Mouse (Mus musculus): ENCODE measurements at regions not wholly inside any gene's neighbourhood (a gene's known extent, or its start where the extent isn't known, plus 50 kb on each side); places are given as distances from the start of the nearest gene placed in this dataset.
"Not testable (repeated sequence)": the region's sequence is repeated elsewhere in the genome, so short reads cannot be mapped to it uniquely, and the experiment has no call there.

DNA sequence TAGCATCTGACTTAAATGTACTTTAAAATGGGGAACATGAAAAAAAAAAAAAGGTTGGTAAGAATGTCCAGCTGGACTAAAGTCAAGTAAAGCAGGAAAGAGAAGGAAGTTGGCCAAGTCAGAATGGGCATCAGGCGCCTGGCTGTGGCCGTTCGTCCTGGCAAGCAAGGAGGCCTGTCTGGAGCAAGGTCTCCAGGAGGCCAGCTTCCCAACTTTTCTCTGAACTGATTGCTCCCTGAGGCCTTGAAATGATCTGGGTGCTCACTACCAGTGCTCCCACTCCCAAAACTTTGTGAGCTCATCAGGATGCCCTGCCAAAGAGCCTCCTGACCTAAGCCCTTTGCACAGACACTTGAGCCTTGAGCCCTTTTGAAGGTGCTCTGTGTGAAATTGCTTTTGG lies 141.7 kb upstream of the Gm21897 start:
- no peak for DNase-seq (ENCODE audit: low read depth)

DNA sequence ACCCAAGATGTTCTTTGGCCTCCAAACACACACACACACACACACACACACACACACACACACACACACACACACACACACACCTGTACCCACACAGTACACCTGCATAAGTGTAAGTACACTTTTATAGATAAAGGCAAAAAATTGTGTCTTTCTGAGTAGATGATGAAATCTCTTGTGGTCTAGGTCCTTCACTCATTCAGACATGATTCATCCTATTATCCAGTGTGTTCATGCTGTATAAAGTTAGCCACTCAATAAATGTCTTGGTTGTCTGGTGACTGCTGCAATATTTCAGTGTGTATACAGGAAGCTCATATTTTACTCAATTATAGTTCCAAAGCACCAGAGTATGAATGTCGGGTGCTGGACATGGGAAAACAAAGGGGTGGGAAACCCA lies 131.5 kb upstream of the Gm21897 start:
- no peak for DNase-seq (ENCODE audit: low read depth)

DNA sequence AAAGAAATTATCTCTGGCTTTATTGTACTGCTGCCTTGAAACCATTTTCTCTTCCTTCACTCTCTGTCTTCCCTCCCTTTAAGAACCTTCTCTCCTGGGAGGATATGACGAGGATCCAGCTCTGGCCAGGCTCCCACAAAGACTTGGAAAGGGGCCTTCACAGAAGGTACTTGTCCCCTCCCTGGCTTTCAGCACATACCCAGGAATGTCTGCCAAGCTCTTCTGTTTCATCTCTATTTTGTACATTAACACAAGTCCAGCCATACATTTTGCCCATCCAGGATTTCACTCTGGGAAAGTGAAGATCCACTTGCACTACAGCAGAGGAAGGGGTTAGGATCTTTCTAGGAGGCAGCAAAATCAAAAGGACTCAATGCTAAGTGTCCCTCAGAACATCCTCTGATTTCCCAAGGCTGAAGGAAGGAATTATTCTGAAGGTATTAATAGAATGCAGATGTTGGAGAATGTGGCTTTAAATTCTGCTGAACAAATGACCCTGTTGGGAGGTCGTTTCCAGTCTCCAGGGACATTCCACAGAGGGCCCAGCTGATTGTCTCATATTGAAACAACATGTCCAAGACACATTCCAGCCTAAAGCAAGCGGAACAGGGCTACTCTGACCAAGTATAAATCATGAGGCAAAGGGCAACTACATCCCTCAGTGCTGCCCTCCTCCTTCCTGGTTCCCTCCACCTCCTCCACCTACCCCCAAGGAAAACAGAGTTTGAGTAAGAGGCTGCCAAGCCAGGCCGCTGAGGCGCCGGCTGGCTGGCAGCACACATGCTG lies 122.1 kb upstream of the Gm21897 start:
- DNase-seq (ENCODE audit: low read depth) = no peak

DNA sequence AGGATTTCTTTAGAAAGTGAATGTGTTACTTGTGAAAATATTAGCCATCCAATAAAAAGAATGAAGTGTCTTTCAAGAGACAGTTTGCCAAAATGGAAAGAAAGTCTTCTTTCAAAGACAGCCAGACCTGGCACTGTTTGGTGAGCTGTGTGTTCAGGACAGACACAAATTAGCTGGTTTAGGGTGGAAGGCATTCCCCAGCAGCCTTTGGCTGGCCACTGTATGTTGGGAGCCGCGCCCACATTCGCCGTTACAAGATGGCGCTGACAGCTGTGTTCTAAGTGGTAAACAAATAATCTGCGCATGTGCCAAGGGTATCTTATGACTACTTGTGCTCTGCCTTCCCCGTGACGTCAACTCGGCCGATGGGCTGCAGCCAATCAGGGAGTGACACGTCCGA lies 121.3 kb upstream of the Gm21897 start:
- not testable (repeated sequence) for DNase-seq (ENCODE audit: low read depth)

DNA sequence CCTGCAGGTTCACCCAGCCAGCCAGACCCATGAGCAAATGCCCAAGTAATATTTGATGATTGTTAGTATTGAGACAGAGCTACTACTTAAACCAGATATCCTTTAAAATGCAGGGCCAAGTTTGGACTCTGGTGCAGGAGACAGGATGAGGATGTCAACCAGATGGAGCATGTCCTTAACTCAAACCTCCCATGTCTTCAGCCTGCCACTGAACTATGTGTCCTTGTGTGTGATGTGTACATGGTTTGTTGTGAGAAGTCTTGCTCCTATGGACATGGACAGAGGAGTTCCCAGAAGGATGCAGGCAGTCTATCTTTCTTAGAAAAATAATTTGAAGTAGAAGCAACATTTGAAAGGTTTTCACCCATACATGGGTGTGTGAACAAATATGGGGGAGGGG lies 120.4 kb upstream of the Gm21897 start:
- no peak for DNase-seq (ENCODE audit: low read depth)

DNA sequence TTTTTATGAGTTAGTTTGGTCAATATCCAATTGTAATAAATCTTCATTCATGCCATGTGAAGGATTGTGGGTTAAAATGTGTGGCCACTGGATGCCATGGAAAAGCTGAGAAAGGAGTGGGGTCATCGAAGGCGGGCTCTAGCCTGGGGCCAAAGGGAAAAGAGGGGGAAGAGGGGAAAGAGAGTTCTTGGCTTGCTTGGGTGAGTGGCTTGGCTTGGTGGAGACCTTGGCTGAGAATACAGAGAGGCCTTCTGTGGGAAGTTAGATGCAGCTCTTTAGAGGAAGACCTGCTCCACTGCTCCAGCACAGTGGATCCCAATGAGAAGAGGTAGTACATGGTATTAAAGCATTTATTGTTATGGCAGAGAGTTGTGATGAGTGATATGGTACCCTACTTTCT lies 101.3 kb upstream of the Gm21897 start:
- no peak for DNase-seq (ENCODE audit: low read depth)

DNA sequence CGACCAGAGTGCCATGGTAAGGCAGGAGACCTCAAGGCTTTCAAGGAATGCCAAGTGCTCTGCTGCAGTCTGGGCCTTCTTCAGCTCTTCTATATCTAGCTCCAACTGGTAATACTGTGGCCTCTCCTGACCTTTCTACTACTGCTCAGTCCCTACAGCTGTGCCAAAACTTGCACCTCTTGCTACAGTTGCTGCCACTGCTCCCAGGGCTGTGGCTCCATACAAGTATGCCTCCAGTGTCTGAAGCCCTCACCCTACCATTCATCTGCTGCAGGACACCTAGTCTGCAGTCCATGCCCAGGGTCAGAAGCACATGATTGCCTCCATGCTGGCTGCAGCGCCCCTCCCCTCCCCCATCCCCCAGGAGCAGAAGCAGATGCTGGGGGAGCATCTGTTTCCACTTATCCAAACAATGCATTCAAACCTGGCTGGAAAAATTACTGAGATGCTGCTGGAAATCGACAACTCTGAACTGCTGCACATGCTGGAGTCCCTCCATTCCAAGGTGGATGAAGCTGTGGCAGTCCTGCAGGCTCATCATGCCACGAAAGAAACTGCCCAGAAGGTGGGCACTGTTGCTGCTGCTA lies 96.2 kb upstream of the Gm21897 start:
- no peak for DNase-seq (ENCODE audit: low read depth)

DNA sequence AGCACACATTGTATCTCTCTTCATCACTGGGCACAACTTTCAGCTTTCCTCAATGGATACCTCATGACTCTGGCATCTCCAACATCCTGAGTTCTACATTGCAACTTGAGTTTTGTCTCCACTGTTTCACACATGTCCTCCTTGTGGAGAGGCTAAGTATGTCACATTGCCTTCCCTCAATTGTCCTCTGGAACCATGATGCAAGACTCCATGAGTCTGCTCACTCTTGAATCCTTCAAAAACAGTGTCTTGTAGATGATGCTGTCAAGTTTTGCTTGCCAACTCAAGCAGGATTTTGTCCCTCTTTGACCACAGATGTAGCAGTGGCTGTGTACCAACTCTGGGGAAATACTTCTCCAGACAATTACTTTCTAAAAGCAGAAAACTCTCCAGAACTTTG lies 79.4 kb upstream of the Gm21897 start:
- no peak for DNase-seq (ENCODE audit: low read depth)

DNA sequence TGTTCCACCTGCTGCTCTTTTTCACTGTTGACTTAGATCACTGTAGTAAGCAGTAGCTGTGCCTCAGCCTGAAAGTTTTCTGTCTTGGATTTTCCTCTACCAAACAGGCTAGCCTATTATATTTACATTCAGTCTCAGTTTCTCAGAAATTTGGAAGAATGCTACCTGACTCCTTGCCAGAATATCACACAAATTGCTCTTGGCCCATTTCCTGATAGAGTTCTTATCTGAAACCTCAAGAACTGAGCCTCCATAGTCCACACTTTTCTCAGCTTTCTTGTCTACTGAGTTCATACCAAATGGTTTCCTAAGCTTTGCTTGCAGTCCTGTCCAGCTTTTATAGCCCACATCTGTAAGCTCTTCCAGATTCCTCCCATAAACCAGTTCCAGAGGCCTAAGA lies 78.8 kb upstream of the Gm21897 start:
- no peak for DNase-seq (ENCODE audit: low read depth)

DNA sequence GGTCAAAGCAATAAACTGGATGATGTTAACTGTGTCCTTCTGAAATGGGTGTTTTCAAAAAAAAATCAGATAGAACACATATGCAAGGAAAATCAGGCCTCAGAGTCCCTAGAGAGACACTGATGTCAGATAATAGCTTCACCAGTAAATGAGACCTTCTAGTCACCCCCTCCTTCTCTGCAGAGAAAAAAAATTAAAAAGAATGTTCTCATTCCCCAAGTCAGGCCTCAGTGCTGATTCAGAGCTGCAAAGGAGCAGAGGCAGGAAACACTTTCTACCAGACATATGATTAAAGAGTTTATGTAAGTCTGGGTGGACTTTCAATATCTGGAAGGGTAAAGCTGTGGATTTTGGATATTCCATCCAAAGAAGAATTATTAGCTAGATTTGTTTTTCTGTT lies 67.1 kb upstream of the Gm21897 start:
- no peak for DNase-seq (ENCODE audit: low read depth)

DNA sequence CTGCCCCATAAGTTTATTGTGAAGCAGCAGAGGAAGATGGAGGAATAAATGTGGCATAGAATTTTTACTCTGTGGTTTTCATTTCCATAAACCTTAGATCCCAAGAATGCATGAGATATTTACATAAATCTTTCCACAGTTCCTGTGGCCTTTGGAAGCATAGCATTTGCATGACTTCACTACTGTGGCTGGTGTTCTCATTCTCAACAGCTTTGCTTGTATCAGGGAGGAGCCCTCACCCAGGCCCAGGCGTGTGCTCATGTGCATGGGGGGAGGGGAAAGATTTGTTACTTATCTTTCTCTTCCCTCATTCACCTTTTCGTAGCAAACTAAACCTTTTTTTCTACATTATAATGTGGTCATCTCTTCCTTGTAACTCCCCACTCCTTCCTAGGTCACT lies 65.6 kb upstream of the Gm21897 start:
- no peak for DNase-seq (ENCODE audit: low read depth)

DNA sequence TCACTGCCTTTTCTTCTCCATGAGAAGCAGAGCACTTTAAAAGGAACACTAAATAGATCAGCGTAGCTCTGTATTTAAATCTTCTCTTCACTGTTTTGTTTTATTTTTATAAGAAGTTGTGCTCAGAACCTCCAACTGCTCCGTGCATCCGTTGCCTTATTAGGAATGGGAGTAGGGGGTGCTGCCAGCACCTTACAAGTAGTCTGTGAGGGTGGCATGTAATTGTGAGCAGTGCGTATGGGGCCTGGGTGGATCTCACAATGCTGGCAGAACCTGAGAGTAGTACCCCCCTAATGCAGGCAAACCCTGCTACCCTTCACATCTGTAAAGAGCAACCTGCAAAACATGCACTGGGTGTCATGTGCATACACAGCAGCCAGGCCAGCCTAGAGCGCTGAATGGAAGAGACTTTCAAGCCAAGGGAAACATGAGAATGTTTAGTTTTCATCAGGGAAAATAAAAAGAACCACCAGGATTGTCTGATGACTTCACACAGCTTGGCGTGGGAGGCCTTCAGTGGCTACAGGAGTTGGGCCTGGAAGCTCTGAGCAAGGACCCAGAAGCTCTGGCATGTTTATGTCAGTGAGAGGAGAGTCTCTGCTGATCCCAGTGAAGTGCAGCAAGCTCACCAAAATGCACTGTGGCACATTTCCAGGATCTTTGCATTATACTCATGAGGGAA lies 64.5 kb upstream of the Gm21897 start:
- no peak for DNase-seq (ENCODE audit: low read depth)

DNA sequence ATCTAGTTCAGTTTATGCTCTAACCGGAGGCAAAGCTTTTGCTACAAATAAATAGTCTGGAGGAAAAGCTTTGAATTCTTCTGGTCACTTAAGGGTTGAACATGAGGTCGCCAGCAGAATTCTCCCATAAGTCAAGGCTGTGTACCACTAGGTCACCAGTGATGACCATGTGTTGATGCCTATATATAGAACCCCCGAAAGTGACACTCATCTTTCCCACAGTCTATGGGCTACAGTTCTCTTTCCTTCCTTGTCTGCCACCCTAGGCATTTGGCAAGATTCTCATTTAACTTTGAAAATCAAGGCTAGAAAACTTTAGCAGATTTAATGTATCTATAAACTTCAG lies 63.9 kb upstream of the Gm21897 start:
- DNase-seq (ENCODE audit: low read depth) = no peak

DNA sequence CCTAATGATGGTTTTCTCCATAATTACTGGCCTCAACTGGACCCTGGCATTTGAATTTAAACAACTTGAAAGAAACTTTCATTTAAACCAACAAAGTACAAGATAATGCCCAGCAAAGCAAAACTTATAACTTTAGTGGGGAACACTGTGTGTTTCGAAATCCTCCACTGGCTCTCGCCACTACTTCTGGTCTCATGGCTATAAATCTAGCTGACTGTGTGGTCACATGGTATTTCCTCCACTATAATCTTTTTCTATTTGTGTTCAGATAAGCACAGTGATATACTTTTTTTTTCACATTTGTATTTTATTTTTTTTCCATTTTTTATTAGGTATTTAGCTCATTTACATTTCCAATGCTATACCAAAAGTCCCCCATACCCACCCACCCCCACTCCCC lies 62.6 kb upstream of the Gm21897 start:
- DNase-seq (ENCODE audit: low read depth) = no peak

DNA sequence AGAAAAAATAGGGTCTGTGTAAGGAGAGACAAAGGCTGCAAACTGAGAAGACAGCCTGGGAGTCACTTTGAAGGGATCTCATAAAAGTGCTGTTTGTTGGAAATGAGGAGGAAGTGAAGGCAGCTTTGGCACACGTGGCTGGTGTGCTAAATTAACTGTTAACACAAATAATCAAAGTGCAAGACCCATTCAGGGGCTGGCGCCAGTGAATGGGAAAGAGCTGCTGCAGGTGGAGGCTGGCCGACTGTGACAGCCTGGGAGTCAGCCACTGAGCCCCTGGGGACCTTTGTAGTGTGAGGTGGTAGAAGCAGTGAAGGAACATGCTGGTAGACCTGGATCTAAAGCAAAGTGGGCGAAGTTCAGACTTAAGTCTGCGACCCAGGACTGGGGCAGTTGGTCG lies 57.8 kb upstream of the Gm21897 start:
- no peak for DNase-seq (ENCODE audit: low read depth)

DNA sequence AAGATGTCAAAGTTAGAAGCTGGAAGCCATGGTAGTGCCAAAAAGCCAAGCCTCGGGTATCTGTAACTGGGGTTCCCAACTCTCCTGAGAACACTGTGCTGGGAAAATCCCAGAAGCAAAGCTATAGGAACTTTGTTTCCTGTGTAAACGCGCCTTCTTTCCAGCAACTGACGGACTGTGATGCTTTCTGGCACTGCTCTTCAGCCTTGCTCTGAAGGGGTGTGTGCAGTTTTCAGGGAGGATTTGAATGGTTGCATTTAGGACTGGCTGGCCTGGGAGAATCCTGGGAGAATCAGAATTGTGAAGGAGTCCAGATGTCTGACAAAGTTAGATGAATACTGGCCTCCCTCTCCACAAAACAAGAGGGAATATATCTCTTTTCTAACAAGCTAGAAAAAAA lies 57.2 kb upstream of the Gm21897 start:
- no peak for DNase-seq (ENCODE audit: low read depth)

Data from 416B (cell line).